8 mouse cellular contexts compared by ENCODE assay signal in the genomic region with DNA sequence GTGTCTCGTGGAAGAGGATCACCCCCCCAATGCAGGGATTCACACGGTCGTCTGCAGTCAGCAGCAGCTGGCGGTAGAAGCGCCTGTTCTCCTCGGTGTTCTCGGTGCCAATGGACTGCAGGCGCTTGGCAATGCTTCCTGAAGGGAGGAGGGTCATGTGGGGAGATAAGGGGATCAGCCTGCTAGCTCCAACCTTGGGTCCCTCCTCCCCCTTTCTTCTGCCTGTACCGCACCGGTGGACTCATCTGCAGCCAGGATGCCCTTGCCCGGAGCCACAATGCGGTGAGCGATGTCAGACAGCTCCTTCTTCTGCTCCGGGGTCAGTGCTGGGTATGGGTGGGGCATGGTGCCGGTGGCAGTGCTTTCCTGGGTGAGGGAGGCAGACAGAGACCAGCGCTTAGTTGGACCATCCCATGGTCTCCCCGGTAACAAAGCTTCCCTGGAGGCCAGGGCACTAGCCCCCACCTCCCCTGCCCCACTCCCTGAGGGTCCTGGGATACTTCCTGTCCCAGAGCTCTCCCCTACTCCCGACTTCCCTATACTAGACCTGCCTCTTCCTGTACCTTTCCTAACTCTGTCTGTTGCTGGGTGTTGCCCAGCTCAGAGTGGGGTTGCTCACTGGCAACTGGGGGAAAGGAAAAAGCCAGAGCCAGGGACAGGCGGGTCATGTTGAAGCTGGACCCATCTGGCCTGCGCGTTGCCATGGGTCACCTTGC. TPM values are rescaled to one million over a fixed set of nuclear protein-coding genes. Genes with fewer than 3 reads are reported as not detected.
DNase-seq lines count a peak whose midpoint lies in the region; ATAC-seq lines count a peak whose summit lies in the region.

A gene (plus strand): TSS at position 258 of the 716 bp plus-strand sequence.

- no peaks in the 10 kb centered on the region for H3K9me3 ChIP-seq in heart, embryonic 11.5 days (replicated peaks; ENCODE audit: control insufficient read depth, low read length)

- peak within 1 kb of the TSS; percentile 77 for H3K4me2 ChIP-seq in heart, embryonic 11.5 days

- 14% methylated on average over 21 of the region's 21 CpGs for whole genome bisulfite sequencing in heart, embryonic 11.5 days (ENCODE audit: insufficient replicate concordance)

- H3K27ac ChIP-seq in heart, embryonic 11.5 days (ENCODE audit: low read depth, low read length) = peak within 1 kb of the TSS; percentile 98

- ATAC-seq in heart, embryonic 11.5 days (replicated peaks; ENCODE audit: insufficient number of reproducible peaks, low FRiP score, low TSS enrichment) = no peak

- peak within 1 kb of the TSS; percentile 90 for H3K4me3 ChIP-seq in heart, embryonic 11.5 days (ENCODE audit: low read depth, low read length)

- DNase-seq in thymus, postnatal 4 days = peak; percentile 30
- no peak for DNase-seq in thymus, postnatal 10 days (ENCODE audit: low spot score in 2 of 2)
- DNase-seq in cerebellum, postnatal 36 days = peak; percentile 48
- peak; percentile 39 for DNase-seq in kidney, postnatal 14 days
- DNase-seq in lung, postnatal 36 days = peak; percentile 49
- DNase-seq in testis, postnatal 10 days (ENCODE audit: low spot score) = peak; percentile 76
- DNase-seq in urinary bladder, postnatal 14 days (ENCODE audit: low spot score) = no peak

- H3K27me3 ChIP-seq in heart, embryonic 11.5 days (ENCODE audit: control insufficient read depth, insufficient read depth, low read length) = no peaks in the 10 kb centered on the region

- H3K9ac ChIP-seq in heart, embryonic 11.5 days (ENCODE audit: low read depth, low read length) = peak within 1 kb of the TSS; percentile 92

- H3K4me1 ChIP-seq in heart, embryonic 11.5 days (ENCODE audit: control insufficient read depth, insufficient read depth, low read length) = peaks cover 25% of the 10 kb centered on the region

- peaks cover 22% of the 10 kb centered on the region for H3K36me3 ChIP-seq in heart, embryonic 11.5 days (ENCODE audit: control insufficient read depth, insufficient read depth, low read length)

RNA-seq across cellular contexts. Expression of the gene that starts here (rescaled TPM):
- 0.40 and 0.41 TPM in 2 replicates for polyA plus RNA-seq in heart, embryonic 11.5 days (2014; fragmentation: Nextera tagmentation; extraction: Ambion mirVana)

Comparison
In these comparisons a context has a peak if more than half of its experiments do, and no peak if none do; other contexts are left out.
1. DNase-seq: peak in thymus, postnatal 4 days (single experiment), cerebellum, postnatal 36 days (2 of 2), kidney, postnatal 14 days (single experiment), lung, postnatal 36 days (single experiment) and testis, postnatal 10 days (single experiment); none in thymus, postnatal 10 days (0 of 2) and urinary bladder, postnatal 14 days (single experiment).